Mouse (Mus musculus) embryo, embryonic 10.5 days (tissue): ENCODE measurements around the gene Gm4553.
"Not testable (repeated sequence)": the region's sequence is repeated elsewhere in the genome, so short reads cannot be mapped to it uniquely, and the experiment has no call there.

Experiments used
- DNase-seq: peaks from one replicate; pipeline ENCODE4 v3.0.0-alpha.2; 2015; ENCODE audit warnings: low spot score

Gm4553 gene

DNA sequence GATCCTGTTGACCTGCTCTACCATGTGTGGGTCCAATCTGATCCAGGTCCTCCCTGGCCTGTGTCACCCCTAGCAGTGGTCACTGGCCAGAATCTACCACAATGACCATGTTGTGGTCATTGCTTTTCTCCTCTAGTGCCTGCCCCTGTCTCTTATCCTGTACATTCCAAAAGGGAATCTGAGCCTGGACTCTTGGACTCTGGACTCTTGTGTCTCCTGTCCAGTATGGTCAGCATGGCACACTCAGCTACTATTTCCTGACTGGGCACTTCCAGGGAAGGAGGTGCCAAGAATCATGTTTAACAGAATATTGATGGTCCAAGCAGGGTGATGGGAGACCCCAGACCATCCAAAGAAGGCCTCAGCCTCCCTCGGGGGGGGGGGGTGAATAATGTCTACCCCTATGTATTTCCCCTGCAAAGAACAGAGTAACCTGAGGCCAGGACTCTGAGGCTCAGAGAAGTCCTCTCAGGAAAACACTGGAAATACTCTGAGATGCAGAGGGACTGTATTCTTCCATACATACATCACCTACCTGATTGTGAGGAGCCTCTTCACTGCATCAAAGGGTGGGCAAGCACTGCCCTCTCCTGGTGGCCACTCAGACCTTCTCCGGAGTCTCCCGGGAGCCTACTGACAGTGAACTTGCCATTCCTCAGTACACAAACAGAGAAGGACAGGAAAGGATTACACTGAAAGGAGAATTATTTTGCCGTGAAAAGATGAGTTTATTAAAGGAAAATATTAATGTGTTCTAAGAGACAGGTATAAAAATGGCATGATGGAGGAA is 31.1 kb downstream of the Gm4553 start:
- peak; percentile 40 for DNase-seq

DNA sequence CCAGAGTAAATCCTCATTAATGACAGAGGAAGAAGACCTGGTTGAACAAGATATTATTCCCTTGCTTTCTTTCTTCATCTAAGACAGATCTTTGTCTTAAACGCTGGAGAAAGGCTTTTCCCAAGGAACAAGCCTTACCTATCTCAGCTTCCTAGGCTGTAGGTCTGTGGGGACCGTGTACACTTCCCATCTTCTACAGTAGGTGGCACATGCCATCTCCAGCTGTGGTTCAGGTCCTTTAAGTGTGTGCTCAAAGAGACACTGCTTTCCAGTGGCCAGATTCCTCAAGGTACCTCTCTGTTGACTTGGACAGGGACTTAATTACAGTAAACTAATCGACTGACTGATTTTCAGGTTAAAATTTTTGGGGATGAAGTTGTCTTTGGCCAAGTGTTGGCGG is 36.7 kb downstream of the Gm4553 start:
- DNase-seq, result no peak

DNA sequence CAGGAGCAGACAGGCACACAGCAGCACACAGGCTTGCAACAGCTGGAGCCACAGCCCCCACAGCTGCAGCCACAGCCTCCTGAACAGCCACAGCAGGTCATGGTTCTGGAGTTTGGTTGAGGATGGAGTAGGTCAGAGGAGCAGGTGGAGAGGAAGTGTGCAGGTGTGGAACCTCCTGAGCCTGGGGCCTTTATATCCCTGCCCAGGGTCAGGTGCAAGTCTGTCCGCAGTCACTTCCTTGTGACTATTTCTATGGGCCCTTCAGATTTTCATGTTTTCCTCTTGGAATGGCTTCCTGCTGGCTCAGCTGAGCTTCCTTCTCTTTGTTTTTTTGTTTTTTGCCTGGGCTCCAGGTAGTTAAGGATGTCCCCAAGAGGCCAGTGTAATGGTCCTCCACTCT is 44.9 kb downstream of the Gm4553 start, which contains the start of gene Gm45618:
TSS of gene Gm45618 (minus strand) at position 101 of the 400 bp plus-strand sequence.
- DNase-seq, result not testable (repeated sequence)

DNA sequence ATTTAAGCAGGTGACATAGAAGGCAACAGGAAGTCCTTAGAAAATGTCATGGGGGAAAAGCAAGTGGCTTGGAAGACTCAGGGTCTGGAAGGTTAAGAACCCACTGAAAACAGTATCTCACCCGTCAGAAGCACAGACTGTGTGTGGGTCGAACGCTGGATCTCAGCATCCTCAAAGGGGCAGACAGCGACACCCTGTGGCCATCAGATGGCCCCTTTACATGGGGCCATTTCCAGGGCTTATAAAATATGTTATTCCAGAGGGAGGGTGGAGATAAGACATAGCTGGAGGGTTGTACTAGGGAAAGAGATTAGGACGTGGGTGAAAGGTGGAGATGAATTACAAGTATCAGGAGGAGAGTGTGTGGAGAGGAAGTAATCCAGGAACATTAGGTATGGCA is 45.9 kb downstream of the Gm4553 start:
- peak; percentile 40 for DNase-seq
